Mouse (Mus musculus) embryonic fibroblast, embryonic 13.5 days (primary cell): ENCODE measurements at regions not wholly inside any gene's neighbourhood (a gene's known extent, or its start where the extent isn't known, plus 50 kb on each side); places are given as distances from the start of the nearest gene placed in this dataset.

ENCODE experiments used
- CTCF ChIP-seq: IDR thresholded peaks from 2 replicates; pipeline ENCODE4 v1.5.1; 2011; ENCODE audit warnings: mild to moderate bottlenecking, control low read depth, low read length, moderate library complexity, borderline replicate concordance; ENCODE audit not compliant: insufficient read depth
- POLR2A ChIP-seq: IDR thresholded peaks from 2 replicates; pipeline ENCODE4 v1.6.1; 2011; ENCODE audit warnings: low read depth, mild to moderate bottlenecking, control low read depth, low read length, moderate library complexity

- no peak for TF ChIP-seq POLR2A
- TF ChIP-seq CTCF, result no peak
Observed at GRCm38 (mm10) chr9:53033797-53034196, 214.1 kb downstream of the Ddx10 start.
